Mouse (Mus musculus) myocyte (in vitro differentiated cells): Measurements from ENCODE around the gene Slfn5. TPM values are rescaled to one million over a fixed set of nuclear protein-coding genes. Genes with fewer than 3 reads are reported as not detected.
A peak's percentile ranks its signal among the peaks of the same experiment; 100 is the strongest.

Experiments
- H3K27me3 ChIP-seq: one replicate; pipeline ENCODE4 v1.6.1; 2011; ENCODE audit not compliant: control insufficient read depth, insufficient read depth, insufficient read length
- H3K36me3 ChIP-seq: one replicate; pipeline ENCODE4 v1.6.1; 2011; ENCODE audit not compliant: control insufficient read depth, insufficient read depth
- H3K4me2 ChIP-seq: one replicate; pipeline ENCODE4 v1.6.1; 2011; ENCODE audit warnings: low read depth, control low read depth
- H3K4me3 ChIP-seq: one replicate; pipeline ENCODE4 v1.5.1; 2011; ENCODE audit warnings: mild to moderate bottlenecking, control low read depth, moderate library complexity
- H3K79me2 ChIP-seq: one replicate; pipeline ENCODE4 v1.6.1; 2011; ENCODE audit not compliant: control insufficient read depth, insufficient read depth
- H3ac ChIP-seq: one replicate; pipeline ENCODE4 v1.6.1; 2011; ENCODE audit not compliant: control insufficient read depth, insufficient read length
- CEBPB ChIP-seq: IDR thresholded peaks from 2 replicates; pipeline ENCODE4 v1.6.1; 2011; ENCODE audit warnings: mild to moderate bottlenecking, moderate library complexity; ENCODE audit not compliant: poor library complexity, insufficient read depth, severe bottlenecking
- E2F4 ChIP-seq: IDR thresholded peaks from one replicate; pipeline ENCODE4 v1.6.1; 2011; ENCODE audit warnings: mild to moderate bottlenecking, control low read depth, moderate library complexity; ENCODE audit not compliant: insufficient read depth
- MAX ChIP-seq: IDR thresholded peaks from one replicate; pipeline ENCODE4 v1.6.1; 2011; ENCODE audit warnings: low read depth, mild to moderate bottlenecking, control low read depth
- MYOD1 ChIP-seq, 3 experiments: IDR thresholded peaks; one replicate each; pipeline ENCODE4 v1.6.1; 2011; ENCODE audit warnings: control low read depth in 2 of 3, low read depth in 2 of 3, mild to moderate bottlenecking in 2 of 3, moderate library complexity in 1 of 3; ENCODE audit not compliant: insufficient read length in 2 of 3, control insufficient read depth in 1 of 3
- MYOG ChIP-seq, 3 experiments: IDR thresholded peaks; one replicate each; pipeline ENCODE4 v1.6.1; 2011; ENCODE audit warnings: control low read depth in 2 of 3, low read depth in 2 of 3, mild to moderate bottlenecking in 2 of 3; ENCODE audit not compliant: insufficient read length in 2 of 3, control insufficient read depth in 1 of 3, insufficient read depth in 1 of 3
- POLR2A ChIP-seq: IDR thresholded peaks from one replicate; pipeline ENCODE4 v1.6.1; 2011; ENCODE audit warnings: low read depth, mild to moderate bottlenecking, control low read depth, moderate library complexity; ENCODE audit not compliant: insufficient read length
- POLR2AphosphoS2 ChIP-seq: IDR thresholded peaks from one replicate; pipeline ENCODE4 v1.6.1; 2011; ENCODE audit warnings: low read depth, control low read depth; ENCODE audit not compliant: insufficient read length
- REST ChIP-seq: IDR thresholded peaks from one replicate; pipeline ENCODE4 v1.6.1; 2011; ENCODE audit warnings: mild to moderate bottlenecking, control low read depth, moderate library complexity; ENCODE audit not compliant: insufficient read depth, insufficient read length
- SRF ChIP-seq: IDR thresholded peaks from one replicate; pipeline ENCODE4 v1.6.1; 2011; ENCODE audit warnings: low read depth; ENCODE audit not compliant: control insufficient read depth, insufficient read length
- TCF12 ChIP-seq: IDR thresholded peaks from one replicate; pipeline ENCODE4 v1.6.1; 2011; ENCODE audit warnings: mild to moderate bottlenecking, control low read depth; ENCODE audit not compliant: poor library complexity, insufficient read depth, severe bottlenecking
- TCF3 ChIP-seq: IDR thresholded peaks from one replicate; pipeline ENCODE4 v1.6.1; 2011; ENCODE audit warnings: low read depth, control low read depth; ENCODE audit not compliant: insufficient read length
- USF1 ChIP-seq: IDR thresholded peaks from one replicate; pipeline ENCODE4 v1.6.1; 2011; ENCODE audit warnings: low read depth, mild to moderate bottlenecking, control low read depth, moderate library complexity
- polyA plus RNA-seq: library from polyadenylated mRNA; unstranded; fragments of >200 nt; fragmentation: generic; extraction: Trizol; gene quantifications from one replicate; pipeline ENCODE4 v1.2.1, GENCODE M21; 2012; ENCODE audit warnings: missing spikeins

The Slfn5 gene
- polyA plus RNA-seq, 1 experiment, result 0.11 TPM

DNA sequence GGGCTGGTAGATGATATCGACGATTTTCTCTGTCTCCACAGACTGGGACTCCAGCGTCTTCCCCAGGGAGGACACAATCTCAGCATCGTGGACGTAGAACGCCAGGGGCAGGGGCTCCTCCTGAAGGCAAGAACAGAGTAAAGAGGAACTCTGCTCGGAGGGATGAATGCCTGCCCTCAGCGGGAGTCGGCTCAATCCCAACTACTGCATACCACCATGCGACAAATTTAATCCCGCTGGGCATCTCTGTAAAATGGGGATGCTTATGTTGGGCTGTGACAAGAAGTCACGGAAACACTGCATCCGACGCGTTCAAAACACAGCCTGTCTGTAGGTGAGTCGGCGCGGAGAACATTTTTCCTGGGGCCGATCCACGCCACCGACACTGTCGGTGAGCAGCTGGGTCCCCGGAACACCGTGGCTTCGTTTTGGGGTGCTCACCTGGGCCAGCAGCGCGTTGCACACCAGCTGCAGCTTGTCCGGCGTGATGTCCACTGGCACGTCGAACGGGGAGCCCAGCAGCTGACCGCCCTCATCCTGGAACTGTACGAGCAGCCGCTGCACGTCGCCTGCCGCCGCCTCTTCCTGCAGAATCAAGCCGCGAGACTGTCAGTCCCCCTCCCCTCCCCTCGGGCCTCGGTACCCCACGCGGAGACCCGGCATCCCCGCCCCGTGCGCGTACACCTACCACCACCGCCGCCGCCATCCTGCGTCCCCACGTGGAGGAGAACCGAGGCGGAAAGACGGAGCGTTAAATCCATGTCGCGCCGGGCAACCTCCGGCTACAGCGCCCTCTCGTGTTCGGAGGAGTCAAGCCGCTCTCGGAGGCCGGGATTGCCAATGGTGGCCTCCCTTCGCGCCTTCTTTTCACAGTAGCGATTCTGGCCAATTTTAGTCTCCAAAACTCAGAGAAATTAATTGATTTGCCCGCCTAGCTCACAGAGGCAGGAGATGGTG is 43.2 kb upstream of the Slfn5 start, which contains the start of gene Nle1:
Gene Nle1 (minus strand): TSS at position 761 of the 957 bp plus-strand sequence.
- H3K27me3 ChIP-seq, result no peaks in the 10 kb centered on the region
- peak; percentile 26 for TF ChIP-seq USF1
- TF ChIP-seq MAX, result peak; percentile 69
- TF ChIP-seq MYOD1 (IDR thresholded peaks at IDR 0.05; ENCODE audit: control insufficient read depth in 1 of 3, insufficient read length in 2 of 3, low read depth in 2 of 3), result peak in 1 of 3 experiments; percentile 30
- peak; percentile 82 for TF ChIP-seq POLR2A
- TF ChIP-seq MYOG (IDR thresholded peaks at IDR 0.05; ENCODE audit: control insufficient read depth in 1 of 3, insufficient read depth in 1 of 3, insufficient read length in 2 of 3, low read depth in 2 of 3), result peak in 2 of 3 experiments; percentile 5 to 50
- no peak for TF ChIP-seq TCF3
- peak; percentile 81 for TF ChIP-seq POLR2AphosphoS2
- no peak for TF ChIP-seq E2F4
- H3K4me3 ChIP-seq, result peak within 1 kb of the TSS; percentile 80
- peaks cover 5% of the 10 kb centered on the region for H3K36me3 ChIP-seq
- H3K4me2 ChIP-seq, result peak within 1 kb of the TSS; percentile 81
- peak within 1 kb of the TSS; percentile 62 for H3ac ChIP-seq
- H3K79me2 ChIP-seq, result peaks cover 11% of the 10 kb centered on the region

DNA sequence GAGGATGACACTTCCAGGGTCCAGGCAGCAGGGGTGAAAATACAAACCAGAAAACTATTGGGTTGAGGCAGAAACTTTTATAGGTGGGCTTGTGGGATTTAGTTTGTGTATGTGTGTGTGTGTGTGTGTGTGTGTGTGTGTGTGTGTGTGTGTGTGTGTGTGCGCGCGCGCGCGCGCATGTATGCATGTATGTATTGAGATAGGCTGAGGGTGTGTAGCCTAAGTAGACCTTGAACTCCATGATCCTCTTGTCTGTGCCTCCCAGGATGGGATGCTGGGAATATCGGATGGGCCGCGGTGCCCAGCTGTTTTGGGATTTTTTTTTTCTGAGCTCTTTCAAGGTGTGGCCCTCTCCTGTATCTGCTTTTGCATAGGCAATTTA is 42.5 kb upstream of the Slfn5 start:
- Histone ChIP-seq H3ac (peak overlapping the region; percentile 62), H3K4me2 (peak overlapping the region; percentile 69), H3K4me3 (peak overlapping the region; percentile 80), H3K36me3 (no peaks in the 10 kb centered on the region), H3K79me2 (peaks cover 11% of the 10 kb centered on the region), H3K27me3 (no peaks in the 10 kb centered on the region)
- TF ChIP-seq POLR2A, result no peak
- no peak for TF ChIP-seq CEBPB
- TF ChIP-seq MYOG (IDR thresholded peaks at IDR 0.05; ENCODE audit: control insufficient read depth in 1 of 3, insufficient read depth in 1 of 3, insufficient read length in 2 of 3, low read depth in 2 of 3), result no peak
- no peak for TF ChIP-seq USF1
- TF ChIP-seq MYOD1 (IDR thresholded peaks at IDR 0.05; ENCODE audit: control insufficient read depth in 1 of 3, insufficient read length in 2 of 3, low read depth in 2 of 3), result no peak
- no peak for TF ChIP-seq E2F4
- no peak for TF ChIP-seq REST
- TF ChIP-seq POLR2AphosphoS2, result no peak
- no peak for TF ChIP-seq MAX

DNA sequence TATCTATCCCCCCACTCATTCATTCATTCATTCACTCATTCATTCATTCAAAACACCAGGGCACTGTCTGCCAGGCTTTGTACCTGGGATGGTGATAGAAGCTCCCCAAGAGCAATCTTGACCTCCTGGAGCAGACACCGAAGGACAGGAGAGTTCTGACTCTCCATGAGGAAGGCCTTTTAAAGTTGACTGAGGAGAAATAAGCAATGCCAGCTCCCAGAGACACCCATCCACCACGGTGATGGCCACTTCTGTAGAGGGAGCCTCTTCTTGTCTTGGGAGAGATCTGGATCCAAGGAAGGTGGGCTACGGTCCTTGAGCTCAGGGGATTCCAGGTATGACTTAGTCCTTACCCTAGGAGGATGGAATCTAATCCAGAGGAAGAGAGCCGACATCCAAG is 40.9 kb upstream of the Slfn5 start, which contains the start of gene Unc45b:
Gene Unc45b (plus strand): TSS at position 301 of the 400 bp plus-strand sequence.
- peak within 1 kb of the TSS; percentile 31 for H3K4me3 ChIP-seq
- H3K36me3 ChIP-seq, result no peaks in the 10 kb centered on the region
- no peak within 1 kb of the TSS for H3ac ChIP-seq
- peak within 1 kb of the TSS; percentile 69 for H3K4me2 ChIP-seq
- TF ChIP-seq POLR2AphosphoS2, result no peak
- no peak for TF ChIP-seq TCF12
- no peak for TF ChIP-seq SRF
- no peak for TF ChIP-seq REST
- H3K27me3 ChIP-seq, result no peaks in the 10 kb centered on the region
- H3K79me2 ChIP-seq, result peaks cover 11% of the 10 kb centered on the region

DNA sequence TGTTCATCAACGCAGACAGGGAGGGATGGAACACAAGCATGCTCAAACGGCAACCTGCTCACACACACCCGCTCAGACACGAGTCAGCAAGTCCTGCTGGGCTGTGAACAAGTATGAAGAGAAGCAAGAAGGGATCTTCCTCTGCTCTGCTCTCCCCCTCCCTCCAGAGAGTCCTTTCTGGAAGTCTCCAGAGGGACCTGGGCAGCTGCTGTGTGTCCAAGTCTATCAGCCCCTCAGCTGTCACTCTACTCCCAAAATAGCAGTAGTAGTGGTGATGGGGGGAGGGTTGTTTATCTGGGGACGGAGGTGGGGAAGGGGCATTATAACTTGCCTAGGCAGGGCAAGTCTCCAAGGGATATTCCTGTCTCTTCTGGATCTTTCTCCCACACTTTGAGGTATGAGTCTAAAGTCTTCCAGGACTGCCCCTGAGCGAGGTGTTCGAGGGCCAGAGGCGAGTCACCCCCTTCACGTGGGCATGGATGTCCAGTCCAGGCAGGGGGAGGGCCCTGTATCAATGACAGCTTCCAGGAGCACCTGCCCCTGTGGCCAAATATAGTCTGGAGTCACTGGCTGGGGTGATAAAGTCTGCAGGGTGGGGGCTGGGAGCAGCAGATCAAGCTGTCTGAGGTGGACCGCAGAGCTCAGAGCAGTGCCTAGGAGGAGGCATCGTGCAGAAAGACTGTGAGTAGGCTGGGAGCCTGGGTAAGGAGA is 40.3 kb upstream of the Slfn5 start:
- H3K79me2 ChIP-seq, result peaks cover 11% of the 10 kb centered on the region
- TF ChIP-seq POLR2A, result peak; percentile 80
- TF ChIP-seq SRF, result peak; percentile 95
- no peak for TF ChIP-seq CEBPB
- TF ChIP-seq E2F4, result no peak
- TF ChIP-seq REST, result no peak
- no peak for TF ChIP-seq MAX
- TF ChIP-seq POLR2AphosphoS2, result peak; percentile 68
- peak; percentile 66 to 88 (median 87) for TF ChIP-seq MYOD1 (IDR thresholded peaks at IDR 0.05; ENCODE audit: control insufficient read depth in 1 of 3, insufficient read length in 2 of 3, low read depth in 2 of 3)
- peak; percentile 77 to 92 (median 85) for TF ChIP-seq MYOG (IDR thresholded peaks at IDR 0.05; ENCODE audit: control insufficient read depth in 1 of 3, insufficient read depth in 1 of 3, insufficient read length in 2 of 3, low read depth in 2 of 3)
- peak; percentile 86 for TF ChIP-seq TCF12
- peak; percentile 53 for TF ChIP-seq USF1
- H3K4me2 ChIP-seq, result peak overlapping the region; percentile 69
- peak overlapping the region; percentile 31 for H3K4me3 ChIP-seq
- no peaks in the 10 kb centered on the region for H3K27me3 ChIP-seq
- no peaks in the 10 kb centered on the region for H3K36me3 ChIP-seq
- H3ac ChIP-seq, result no peak overlapping the region
